Mouse (Mus musculus) liver, adult 2 months (tissue): Measurements from ENCODE around the gene Defb13.

Experiments used
- CTCF ChIP-seq: fragments of 200-500 bp; IDR thresholded peaks from 2 replicates; pipeline ENCODE4 v1.5.1; 2011; ENCODE audit warnings: low read depth, low read length, control low read depth
- POLR2A ChIP-seq: fragments of 200-500 bp; IDR thresholded peaks from 2 replicates; pipeline ENCODE4 v1.6.1; 2011; ENCODE audit warnings: low read length, control low read depth; ENCODE audit not compliant: insufficient read depth; ENCODE audit errors: extremely low read depth

DNA sequence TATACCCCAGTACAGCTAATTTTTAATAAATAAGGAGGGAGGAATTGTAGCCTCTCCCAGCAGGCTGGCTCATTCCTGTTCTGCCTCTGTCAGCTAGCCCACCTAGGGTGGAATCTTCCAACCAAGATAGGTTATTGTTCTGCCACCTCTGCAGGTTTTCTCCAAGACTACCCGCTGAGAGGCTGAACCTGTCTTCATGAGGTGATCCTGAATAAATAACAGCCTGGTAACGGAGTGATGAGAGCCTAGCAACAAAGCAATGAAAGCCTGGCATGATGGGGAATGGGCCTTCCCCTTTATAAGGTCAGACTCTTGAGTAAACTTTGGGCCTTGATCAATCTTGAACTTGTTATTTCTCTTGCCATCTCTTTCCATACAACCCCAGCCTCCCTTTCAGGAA, 34.0 kb upstream of the Defb13 start:
- TF ChIP-seq CTCF (no peak), POLR2A (no peak)
